Mouse (Mus musculus) lung, adult 2 months (tissue): ENCODE measurements around the gene Oaz1.

Experiments
- CTCF ChIP-seq: fragments of 200-500 bp; IDR thresholded peaks from 2 replicates; pipeline ENCODE4 v1.5.1; 2011; ENCODE audit warnings: mild to moderate bottlenecking, low read length, control low read depth; ENCODE audit not compliant: insufficient read depth
- POLR2A ChIP-seq: fragments of 200-500 bp; IDR thresholded peaks from 2 replicates; pipeline ENCODE4 v1.6.1; 2011; ENCODE audit warnings: low read depth, mild to moderate bottlenecking, control low read depth, low read length, borderline replicate concordance; ENCODE audit errors: extremely low read depth

GRCm38 (mm10) chr10:80871581-80871980 lies 45.1 kb downstream of the Oaz1 start, which contains the start of gene Tmprss9:
- TF ChIP-seq POLR2A (no peak), CTCF (no peak)
